Mouse (Mus musculus) left cerebral cortex, adult 8-10 months (tissue): ENCODE data around the gene Smco2. TPM values are rescaled to one million over a fixed set of nuclear protein-coding genes. Genes with fewer than 3 reads are reported as not detected.

Experiments used
- DNase-seq, 2 experiments: peaks; one replicate each; pipeline ENCODE4 v3.0.0; 2022; ENCODE audit warnings: low spot score in 2 of 2
- total RNA-seq, 4 experiments: library from RNA; stranded (reverse); gene quantifications; 2 replicates each; pipeline ENCODE4 v1.2.4; 2022

Gene Smco2
- total RNA-seq, 4 experiments from 2014 or later = 0.73 TPM; not detected in 3

GRCm38 (mm10) chr6:146898709-146899108 lies 48.8 kb downstream of the Smco2 start:
- no peak for DNase-seq

GRCm38 (mm10) chr6:146899647-146900046 lies 49.7 kb downstream of the Smco2 start:
- DNase-seq = no peak

GRCm38 (mm10) chr6:146901929-146902328 lies 52.0 kb downstream of the Smco2 start:
- no peak for DNase-seq

GRCm38 (mm10) chr6:146903632-146904031 lies 53.7 kb downstream of the Smco2 start:
- DNase-seq = no peak

- no peak for DNase-seq
Observed at GRCm38 (mm10) chr6:146904707-146905106, 54.8 kb downstream of the Smco2 start.

GRCm38 (mm10) chr6:146906000-146906786 lies 56.3 kb downstream of the Smco2 start:
- DNase-seq = no peak

- DNase-seq = no peak
Observed at GRCm38 (mm10) chr6:146907061-146907794, 57.3 kb downstream of the Smco2 start.

- no peak for DNase-seq
Observed at GRCm38 (mm10) chr6:146907795-146908190, 57.9 kb downstream of the Smco2 start.

- DNase-seq = no peak
Observed at GRCm38 (mm10) chr6:146908801-146909200, 58.9 kb downstream of the Smco2 start.

GRCm38 (mm10) chr6:146909725-146910489 lies 60.0 kb downstream of the Smco2 start:
- DNase-seq = no peak

- no peak for DNase-seq
Observed at GRCm38 (mm10) chr6:146910801-146911200, 60.9 kb downstream of the Smco2 start.

- DNase-seq = no peak
Observed at GRCm38 (mm10) chr6:146912835-146913488, 63.1 kb downstream of the Smco2 start.

- no peak for DNase-seq
Observed at GRCm38 (mm10) chr6:146913489-146914198, 63.7 kb downstream of the Smco2 start.

- no peak for DNase-seq
Observed at GRCm38 (mm10) chr6:146915808-146916207, 65.9 kb downstream of the Smco2 start.

- DNase-seq = no peak
Observed at GRCm38 (mm10) chr6:146917396-146917795, 67.5 kb downstream of the Smco2 start.

GRCm38 (mm10) chr6:146918341-146918740 lies 68.4 kb downstream of the Smco2 start:
- DNase-seq = no peak

Other genes starting within 250 kb of the Smco2 start
- 10 to 100 TPM; 37.8 to 48.1 (median 42.4) TPM for gene Med21, start 207.6 kb upstream of the Smco2 start, total RNA-seq
- 10 to 100 TPM; 33.8 to 36.0 (median 34.6) TPM for gene Tm7sf3, start 207.3 kb upstream of the Smco2 start, total RNA-seq
- gene Stk38l, start 125.1 kb upstream of the Smco2 start, total RNA-seq = 10 to 100 TPM; 23.4 to 29.2 (median 25.6) TPM
- 1 to 10 TPM; 4.8 to 8.5 (median 5.6) TPM for gene Arntl2, start 54.0 kb upstream of the Smco2 start, total RNA-seq
- 10 to 100 TPM; 48.2 to 53.8 (median 52.5) TPM for gene Ppfibp1, start 38.4 kb downstream of the Smco2 start, total RNA-seq
- gene 1700034J05Rik, start 104.3 kb downstream of the Smco2 start, total RNA-seq = not detected
- gene Rep15, start 182.5 kb downstream of the Smco2 start, total RNA-seq = 1 to 10 TPM; 1.5 to 2.4 (median 1.9) TPM
- 10 to 100 TPM; 34.0 to 46.9 (median 39.1) TPM for gene Mrps35, start 192.7 kb downstream of the Smco2 start, total RNA-seq
- under 1 TPM in 2 of 4 experiments, not detected in 2; 0.34 to 0.58 TPM for gene Mansc4, start 236.9 kb downstream of the Smco2 start, total RNA-seq
- gene Klhl42, start 241.3 kb downstream of the Smco2 start, total RNA-seq = 10 to 100 TPM; 20.1 to 23.6 (median 21.6) TPM